Mouse (Mus musculus) liver, postnatal 0 days (tissue): Measurements from ENCODE around the gene Cyb5r2. TPM values are rescaled to one million over a fixed set of nuclear protein-coding genes. Genes with fewer than 3 reads are reported as not detected.

Experiments used
- ATAC-seq: fragments of 200-750 bp; cut with Nextera tagmentation; 2 replicates; pipeline ENCODE4 v1.8.0; 2017; ENCODE audit warnings: mild to moderate bottlenecking, moderate library complexity
- DNase-seq: peaks from one replicate; pipeline ENCODE4 v3.0.0-alpha.2; 2016
- H3K27ac ChIP-seq: fragments of 300-500 bp; sonication (generic); 2 replicates; pipeline ENCODE4 v1.5.1; 2014; ENCODE audit warnings: antibody characterized with exemption, moderate library complexity, mild to moderate bottlenecking, low read depth
- H3K27me3 ChIP-seq: fragments of 300-500 bp; sonication (generic); 2 replicates; pipeline ENCODE4 v1.6.1; 2014; ENCODE audit warnings: low read length, control low read depth, mixed read lengths; ENCODE audit not compliant: insufficient read depth
- H3K36me3 ChIP-seq: fragments of 300-500 bp; sonication (generic); replicated peaks from 2 replicates; pipeline ENCODE4 v1.6.1; 2014; ENCODE audit warnings: mild to moderate bottlenecking, control low read depth, low read length, moderate library complexity, mixed read lengths; ENCODE audit not compliant: insufficient read depth
- H3K4me1 ChIP-seq: fragments of 300-500 bp; sonication (generic); 2 replicates; pipeline ENCODE4 v1.6.1; 2014; ENCODE audit warnings: antibody characterized with exemption, mild to moderate bottlenecking, control low read depth; ENCODE audit not compliant: insufficient read depth
- H3K4me2 ChIP-seq: fragments of 300-500 bp; sonication (generic); 2 replicates; pipeline ENCODE4 v1.6.1; 2014; ENCODE audit warnings: low read depth, mild to moderate bottlenecking, low read length, moderate library complexity, mixed read lengths
- H3K4me3 ChIP-seq: fragments of 300-500 bp; sonication (generic); 2 replicates; pipeline ENCODE4 v1.5.1; 2014; ENCODE audit warnings: low read depth, low read length
- H3K9ac ChIP-seq: fragments of 300-500 bp; sonication (generic); replicated peaks from 2 replicates; pipeline ENCODE4 v1.6.1; 2014; ENCODE audit warnings: mild to moderate bottlenecking, moderate library complexity
- H3K9me3 ChIP-seq: fragments of 300-500 bp; sonication (generic); 2 replicates; pipeline ENCODE4 v1.6.1; 2016; ENCODE audit warnings: mild to moderate bottlenecking, control low read depth, low read length, mixed read lengths
- CTCF ChIP-seq: sonication (generic); IDR thresholded peaks from 2 replicates; pipeline ENCODE4 v1.5.1; 2016; ENCODE audit warnings: antibody characterized with exemption, low read depth
- EP300 ChIP-seq: IDR thresholded peaks from 2 replicates; pipeline ENCODE4 v1.6.1; 2016; ENCODE audit warnings: antibody characterized with exemption, low read depth, mild to moderate bottlenecking
- WGBS: fragments of 180-500 bp; shearing (Covaris S2); extraction: QIAGEN DNeasy Blood & Tissue Kit; methylation state at CpG from one replicate; pipeline ENCODE4 v1.1.7; 2014; ENCODE audit not compliant: insufficient replicate concordance; 5-methylcytosine and 5-hydroxymethylcytosine counted together
- polyA plus RNA-seq: library from polyadenylated mRNA; unstranded; fragments of >200 nt; fragmentation: Nextera tagmentation; extraction: Ambion mirVana; gene quantifications from 2 replicates; pipeline ENCODE4 v1.2.1, GENCODE M21; 2015

Cyb5r2 gene
- polyA plus RNA-seq, 1 experiment from 2014 or later, result 0.12 TPM

DNA sequence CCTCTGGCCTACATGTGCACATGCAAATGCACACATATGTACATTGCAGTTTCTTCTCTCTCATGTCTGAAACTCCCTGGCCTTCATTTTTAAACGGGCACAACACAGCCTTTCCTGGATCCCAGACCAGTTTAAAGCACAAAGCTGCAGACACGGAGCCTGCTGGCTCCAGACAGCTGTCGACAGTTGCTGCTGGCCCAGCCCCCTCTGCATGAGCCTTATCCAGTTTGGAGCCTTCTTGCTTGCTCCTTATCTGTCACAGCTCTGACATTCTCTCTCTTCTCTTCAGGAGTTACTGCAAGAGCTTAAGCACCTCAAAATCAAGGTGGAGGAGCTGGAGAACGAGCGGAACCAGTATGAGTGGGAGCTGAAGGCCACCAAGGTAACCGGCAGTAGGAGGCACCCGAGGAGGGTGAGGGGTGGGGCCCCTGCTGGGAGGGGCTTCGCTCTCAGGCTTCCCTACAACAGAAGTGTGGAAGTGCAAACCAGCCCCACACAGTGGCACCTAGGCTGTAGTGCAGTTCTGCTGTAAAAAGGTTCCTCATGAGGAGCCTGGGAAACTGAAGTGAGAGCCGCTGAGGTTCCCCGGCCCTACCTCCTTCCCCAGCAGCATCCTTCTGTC lies 49.2 kb downstream of the Cyb5r2 start:
- H3K27me3 ChIP-seq, result no peaks in the 10 kb centered on the region
- 0 out of 2 replicates have a peak, but pooled peaks cover 2% of the 10 kb centered on the region for H3K4me1 ChIP-seq
- no peak overlapping the region for H3K27ac ChIP-seq
- WGBS, result 11% methylated on average over 10 of the region's 10 CpGs
- H3K9ac ChIP-seq, result no peak overlapping the region
- no peaks in the 10 kb centered on the region for H3K9me3 ChIP-seq
- peak overlapping the region; percentile 20; the same call in 1 of the 2 replicates for H3K4me2 ChIP-seq
- 0 out of 2 replicates have a peak, but pooled peaks cover 2% of the 10 kb centered on the region for H3K36me3 ChIP-seq
- ATAC-seq (peak; percentile 86), DNase-seq (peak; percentile 72)
- H3K4me3 ChIP-seq, result no peak overlapping the region
- peak; percentile 69 for TF ChIP-seq CTCF
- no peak for TF ChIP-seq EP300

DNA sequence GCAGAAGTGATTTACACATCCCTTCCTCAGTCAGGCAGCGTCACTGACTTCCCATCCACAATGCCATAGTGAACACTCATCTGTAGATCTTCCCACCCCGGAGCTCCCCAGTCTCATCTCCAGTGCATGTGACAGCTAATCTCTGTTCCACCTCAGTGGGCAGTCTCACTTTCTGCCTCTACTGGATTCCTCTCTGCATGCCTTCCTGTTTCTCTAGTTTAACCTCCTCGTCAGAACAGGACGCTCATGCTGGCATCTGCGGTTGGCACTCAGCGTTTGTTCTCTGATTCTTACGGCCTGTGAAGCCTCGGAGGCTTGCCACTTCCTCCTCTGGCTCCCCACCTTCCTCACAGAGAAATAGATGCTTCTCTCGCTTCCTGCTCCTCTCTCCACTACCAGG lies 50.2 kb downstream of the Cyb5r2 start:
- Histone ChIP-seq H3K27me3 (no peaks in the 10 kb centered on the region), H3K36me3 (0 out of 2 replicates have a peak, but pooled peaks cover 2% of the 10 kb centered on the region), H3K9ac (no peak overlapping the region), H3K27ac (no peak overlapping the region), H3K4me3 (no peak overlapping the region), H3K9me3 (no peaks in the 10 kb centered on the region), H3K4me2 (no peak overlapping the region), H3K4me1 (0 out of 2 replicates have a peak, but pooled peaks cover 2% of the 10 kb centered on the region)
- 41% methylated on average over 9 of the region's 9 CpGs for WGBS
- no peak for TF ChIP-seq EP300
- no peak for TF ChIP-seq CTCF
- ATAC-seq, result peak; percentile 32
- DNase-seq, result peak; percentile 26

DNA sequence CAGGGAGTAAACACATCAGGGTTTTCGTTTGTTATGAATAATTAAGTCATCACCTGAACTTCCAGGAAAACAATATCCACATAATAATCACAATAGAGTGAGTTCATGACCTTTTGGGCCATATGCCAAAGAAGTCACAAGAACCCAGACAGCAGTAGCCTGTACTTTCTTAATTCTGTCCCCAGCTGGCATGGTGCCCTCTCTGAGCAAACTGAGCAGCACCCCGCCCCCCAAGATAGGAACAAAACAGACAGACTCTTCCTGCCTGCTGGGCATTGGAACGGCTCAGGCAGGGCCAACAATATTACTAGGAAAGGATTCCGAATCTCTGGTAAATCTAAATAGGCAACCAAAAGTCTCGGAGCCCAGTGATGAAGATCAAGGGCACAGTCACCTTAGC lies 51.9 kb downstream of the Cyb5r2 start:
- WGBS, result 65% methylated on average over 5 of the region's 5 CpGs

DNA sequence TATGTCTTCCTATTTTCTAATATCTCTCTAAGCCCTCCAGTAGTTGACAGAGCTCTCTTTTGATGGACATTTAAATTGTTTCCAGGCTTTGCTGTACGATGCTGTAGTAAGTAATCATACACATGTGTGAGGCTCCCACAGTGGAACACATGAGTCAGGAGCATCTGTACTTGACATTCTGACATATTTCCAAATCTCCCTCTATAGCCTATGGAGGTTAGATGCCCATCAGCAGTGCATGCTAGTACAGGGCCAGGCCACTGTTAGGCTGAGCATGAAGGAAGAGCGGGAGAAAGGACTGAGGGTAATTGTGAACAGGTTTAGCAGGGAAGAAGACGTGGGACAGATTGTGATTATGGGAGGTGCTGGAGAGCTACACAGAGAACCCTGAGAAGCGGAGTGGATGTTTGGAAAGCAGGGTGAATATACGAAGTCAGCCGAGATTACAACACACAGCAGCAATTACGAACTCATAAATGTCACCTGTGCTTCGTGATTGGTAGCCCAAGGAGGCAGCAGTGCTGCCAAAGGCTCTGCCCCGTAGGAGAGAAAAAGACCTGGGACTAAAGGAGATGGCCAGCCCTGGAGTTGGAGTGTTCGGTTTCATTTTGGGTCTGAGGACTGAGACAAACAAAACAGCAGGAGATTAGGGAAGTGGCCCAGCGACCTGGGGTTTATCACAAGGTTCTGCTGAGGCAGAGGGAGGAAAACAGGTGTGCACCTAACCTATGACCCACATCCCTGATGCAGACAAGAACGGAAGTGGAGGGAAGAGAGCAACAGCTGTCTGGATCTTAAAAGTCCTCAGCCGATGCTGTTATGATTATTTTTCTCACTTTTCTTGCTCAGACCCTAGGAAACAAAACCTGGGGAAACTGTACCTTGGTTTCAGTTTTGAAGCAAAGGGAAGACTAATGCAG lies 55.1 kb downstream of the Cyb5r2 start:
- H3K4me2 ChIP-seq, result no peak overlapping the region
- no peak overlapping the region for H3K27ac ChIP-seq
- DNase-seq (no peak), ATAC-seq (no peak)
- H3K9ac ChIP-seq, result no peak overlapping the region
- 67% methylated on average over 13 of the region's 13 CpGs for WGBS
- no peaks in the 10 kb centered on the region for H3K9me3 ChIP-seq
- H3K27me3 ChIP-seq, result no peaks in the 10 kb centered on the region
- 0 out of 2 replicates have a peak, but pooled peaks cover 2% of the 10 kb centered on the region for H3K4me1 ChIP-seq
- TF ChIP-seq EP300, result no peak
- no peak for TF ChIP-seq CTCF
- no peak overlapping the region for H3K4me3 ChIP-seq
- peaks cover 5% of the 10 kb centered on the region; the same call in 1 of the 2 replicates for H3K36me3 ChIP-seq

More for the DNA sequence above, 51.9 kb downstream of the Cyb5r2 start:
- Histone ChIP-seq H3K4me2 (no peak overlapping the region), H3K27me3 (no peaks in the 10 kb centered on the region), H3K4me3 (no peak overlapping the region), H3K4me1 (0 out of 2 replicates have a peak, but pooled peaks cover 2% of the 10 kb centered on the region), H3K36me3 (peaks cover 2% of the 10 kb centered on the region; the same call in 1 of the 2 replicates), H3K9ac (no peak overlapping the region), H3K27ac (no peak overlapping the region), H3K9me3 (no peaks in the 10 kb centered on the region)
- TF ChIP-seq CTCF, result no peak
- DNase-seq (peak; percentile 34), ATAC-seq (no peak)

DNA sequence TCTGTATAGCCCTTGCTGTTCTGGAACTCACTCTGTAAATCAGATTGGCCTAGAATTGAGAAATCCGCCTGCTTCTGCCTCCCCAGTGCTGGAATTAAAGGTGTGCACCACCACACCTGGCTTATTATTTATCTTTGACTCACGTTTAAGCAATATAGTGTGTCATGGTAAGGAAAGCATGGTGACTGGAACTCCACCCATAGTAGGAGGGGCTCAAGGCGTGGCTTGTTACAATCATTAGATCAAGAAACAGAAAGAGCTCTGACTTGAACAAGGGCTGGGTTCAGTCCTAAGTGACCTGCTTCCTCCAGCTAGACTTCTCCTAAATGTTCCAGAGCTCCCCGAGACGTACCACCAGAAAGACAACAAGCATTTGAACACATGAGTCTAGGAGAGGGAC lies 57.2 kb downstream of the Cyb5r2 start:
- no peak overlapping the region for H3K27ac ChIP-seq
- no peak for DNase-seq
- no peak for ATAC-seq
- H3K27me3 ChIP-seq, result no peaks in the 10 kb centered on the region
- H3K4me2 ChIP-seq, result no peak overlapping the region
- H3K9ac ChIP-seq, result no peak overlapping the region
- H3K4me3 ChIP-seq, result no peak overlapping the region
- H3K9me3 ChIP-seq, result no peaks in the 10 kb centered on the region
- 74% methylated on average over 5 of the region's 5 CpGs for WGBS
- H3K36me3 ChIP-seq, result peaks cover 3% of the 10 kb centered on the region; the same call in 1 of the 2 replicates
- no peak for TF ChIP-seq EP300
- no peak for TF ChIP-seq CTCF
- H3K4me1 ChIP-seq, result 0 out of 2 replicates have a peak, but pooled peaks cover 4% of the 10 kb centered on the region

DNA sequence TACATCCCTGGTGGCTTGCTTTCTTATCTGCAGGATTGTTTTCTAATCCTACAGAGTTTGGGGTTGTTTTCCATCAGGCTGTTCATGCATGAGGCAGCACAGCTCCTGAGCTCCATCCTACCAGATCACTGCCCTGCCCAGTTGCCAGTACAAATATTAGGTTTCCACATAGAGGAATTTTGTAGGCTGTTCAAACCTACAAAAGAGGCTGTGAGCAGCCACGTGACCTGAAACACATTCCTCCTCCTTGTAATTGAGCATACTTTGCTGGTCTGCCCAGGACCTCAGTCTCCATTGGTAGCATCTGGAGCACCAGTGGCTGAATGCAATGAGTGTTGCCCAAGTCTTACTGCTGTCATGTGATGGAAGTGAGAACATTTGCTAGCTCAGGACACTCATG lies 57.9 kb downstream of the Cyb5r2 start:
- Histone ChIP-seq H3K9ac (no peak overlapping the region), H3K4me3 (no peak overlapping the region), H3K9me3 (no peaks in the 10 kb centered on the region), H3K27ac (no peak overlapping the region), H3K4me1 (0 out of 2 replicates have a peak, but pooled peaks cover 4% of the 10 kb centered on the region), H3K4me2 (no peak overlapping the region), H3K27me3 (no peaks in the 10 kb centered on the region), H3K36me3 (peaks cover 3% of the 10 kb centered on the region; the same call in 1 of the 2 replicates)
- 50% methylated on average over 1 of the region's 1 CpGs for WGBS
- ATAC-seq (peak; percentile 55; the same call in 1 of the 2 replicates), DNase-seq (no peak)
- TF ChIP-seq EP300, result no peak
- TF ChIP-seq CTCF, result no peak

Other genes starting within 250 kb of the Cyb5r2 start
- 1.5 and 1.6 TPM in 2 replicates for gene Olfml1, start 190.6 kb downstream of the Cyb5r2 start, polyA plus RNA-seq
- gene Ppfibp2, start 162.8 kb downstream of the Cyb5r2 start, polyA plus RNA-seq, result 7.7 and 8.3 TPM in 2 replicates
- gene 5330417H12Rik, start 132.9 kb downstream of the Cyb5r2 start, polyA plus RNA-seq, result 0.08 TPM in 1 of 2 replicates, not detected in the other
- gene Ovch2, start 43.2 kb upstream of the Cyb5r2 start, polyA plus RNA-seq, result not detected in 2 replicates
- gene Olfr467, start 54.2 kb upstream of the Cyb5r2 start, polyA plus RNA-seq, result not detected in 2 replicates
- gene Olfr469, start 67.5 kb upstream of the Cyb5r2 start, polyA plus RNA-seq, result not detected in 2 replicates
- gene Olfr470, start 89.5 kb upstream of the Cyb5r2 start, polyA plus RNA-seq, result not detected in 2 replicates
- not detected in 2 replicates for gene Olfr472, start 139.9 kb upstream of the Cyb5r2 start, polyA plus RNA-seq
- gene Olfr473, start 172.4 kb upstream of the Cyb5r2 start, polyA plus RNA-seq, result not detected in 2 replicates
- not detected in 2 replicates for gene Olfr474, start 196.6 kb upstream of the Cyb5r2 start, polyA plus RNA-seq
- not detected in 2 replicates for gene Olfr476, start 206.8 kb upstream of the Cyb5r2 start, polyA plus RNA-seq
- gene Olfr477, start 228.7 kb upstream of the Cyb5r2 start, polyA plus RNA-seq, result not detected in 2 replicates